Mouse (Mus musculus) R1 (cell line): ENCODE measurements at regions not wholly inside any gene's neighbourhood (a gene's known extent, or its start where the extent isn't known, plus 50 kb on each side); places are given as distances from the start of the nearest gene placed in this dataset.
"Not testable (repeated sequence)": the region's sequence is repeated elsewhere in the genome, so short reads cannot be mapped to it uniquely, and the experiment has no call there.

Source experiments
- DNase-seq: peaks from one replicate; pipeline ENCODE4 v3.0.0-alpha.2; 2018; ENCODE audit warnings: low read depth, low spot score

DNA sequence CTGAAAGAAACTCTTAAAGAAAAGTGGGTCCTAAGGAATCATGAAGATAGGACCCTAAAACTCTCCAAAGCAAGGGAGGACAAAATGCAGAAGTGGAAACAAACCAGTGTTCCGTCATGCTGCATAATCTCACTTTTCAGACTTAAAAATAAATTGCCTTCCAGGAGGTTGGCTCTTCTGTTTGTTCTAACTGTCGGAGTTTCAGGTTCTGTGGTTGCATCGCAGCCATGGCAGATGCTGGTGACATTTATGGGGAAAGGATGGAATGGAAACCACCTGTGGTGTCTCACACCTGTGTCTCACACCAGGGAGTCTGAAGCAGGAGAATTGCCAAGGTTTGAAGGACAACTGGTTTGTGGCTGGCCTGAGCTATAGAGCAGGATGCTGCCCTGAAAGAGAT lies 50.9 kb upstream of the Hivep1 start:
- DNase-seq = no peak

DNA sequence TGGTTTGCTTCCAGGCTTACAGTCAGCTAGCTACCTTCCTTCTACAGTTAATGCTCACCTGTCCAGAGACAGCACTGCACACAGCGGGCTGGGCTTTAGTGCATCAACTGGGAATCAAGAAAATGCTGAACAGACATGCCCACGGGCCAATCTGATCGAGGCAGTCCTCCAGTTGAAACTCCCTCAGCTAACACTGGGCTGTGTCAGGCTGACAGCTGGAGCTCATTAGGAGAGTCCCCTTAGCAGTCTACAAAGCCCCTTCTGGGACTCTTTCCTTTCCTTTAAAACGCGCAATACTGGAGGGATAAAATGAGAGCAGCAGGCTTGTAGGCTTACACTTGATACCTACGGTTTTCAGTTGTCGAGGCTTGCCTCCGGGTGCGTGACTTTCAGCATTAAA lies 53.9 kb upstream of the Hivep1 start:
- no peak for DNase-seq

DNA sequence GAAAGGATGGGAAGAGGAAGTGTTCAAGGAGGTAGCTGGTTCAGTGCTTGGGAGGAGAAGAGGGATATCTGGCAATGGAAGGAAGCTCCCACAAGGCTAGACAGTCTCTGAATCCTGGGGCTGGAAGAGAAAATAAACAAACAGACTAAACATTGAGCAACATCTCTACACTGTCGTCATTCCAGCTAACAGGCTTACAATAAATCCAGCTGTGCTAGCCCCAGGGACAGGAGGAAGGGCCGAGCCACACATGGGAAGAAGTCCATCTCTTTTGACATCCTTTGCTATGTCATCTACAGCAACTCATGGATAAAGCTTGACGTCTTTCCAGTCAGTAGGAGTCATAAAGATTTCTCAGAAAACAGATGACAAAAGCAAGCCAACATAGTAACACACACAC lies 57.7 kb upstream of the Hivep1 start:
- no peak for DNase-seq

DNA sequence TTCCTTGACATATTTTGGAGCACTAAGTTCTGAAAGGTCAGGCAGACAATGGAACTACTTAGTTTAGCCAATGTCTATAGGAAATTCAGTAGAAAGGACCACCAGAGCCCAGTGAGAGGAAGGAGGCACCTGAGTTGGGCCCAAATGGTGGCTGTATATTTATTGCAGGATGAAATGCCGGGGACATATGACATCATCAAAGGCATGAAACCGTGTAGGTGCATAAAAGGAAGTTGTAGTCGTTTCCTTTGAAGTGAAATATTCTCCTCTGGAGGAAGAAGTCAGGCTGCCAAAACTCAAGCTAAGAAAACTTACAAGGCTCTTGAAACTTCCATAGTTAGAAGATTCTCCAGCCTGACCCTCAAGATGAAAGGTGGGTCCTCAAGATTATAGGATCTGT lies 75.9 kb upstream of the Hivep1 start:
- no peak for DNase-seq

DNA sequence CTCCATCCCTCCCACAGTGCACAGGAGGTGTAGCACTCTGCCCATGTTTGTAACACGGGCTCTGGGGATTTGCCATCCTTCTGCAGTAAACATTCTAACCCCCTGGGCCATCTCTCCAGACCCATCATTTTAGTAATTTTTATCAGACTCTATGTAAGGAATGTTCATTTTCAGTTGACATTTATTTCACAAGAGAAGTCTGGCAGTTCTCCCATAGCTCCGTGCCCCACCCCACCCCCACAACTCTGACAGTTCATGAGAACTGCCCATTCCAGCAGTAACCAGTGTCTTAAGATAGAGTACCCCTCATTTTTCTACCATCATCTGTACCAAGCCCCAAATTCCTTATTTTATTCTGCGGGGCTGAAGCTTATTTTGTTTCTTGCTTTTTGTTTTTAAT lies 88.9 kb upstream of the Hivep1 start:
- DNase-seq = no peak

DNA sequence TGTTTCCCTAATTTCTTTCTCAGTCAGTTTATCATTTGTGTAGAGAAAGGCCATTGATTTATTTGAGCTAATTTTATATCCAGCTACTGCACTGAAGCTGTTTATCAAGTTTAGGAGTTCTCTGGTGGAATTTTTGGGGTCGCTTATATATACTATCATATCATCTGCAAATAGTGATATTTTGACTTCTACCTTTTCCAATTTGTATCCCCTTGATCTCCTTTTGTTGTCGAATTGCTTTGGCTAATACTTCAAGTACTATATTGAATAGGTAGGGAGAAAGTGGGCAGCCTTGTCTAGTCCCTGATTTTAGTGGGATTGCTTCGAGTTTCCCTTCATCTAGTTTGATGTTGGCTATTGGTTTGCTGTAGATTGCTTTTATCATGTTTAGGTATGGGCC lies 90.9 kb upstream of the Hivep1 start:
- not testable (repeated sequence) for DNase-seq

DNA sequence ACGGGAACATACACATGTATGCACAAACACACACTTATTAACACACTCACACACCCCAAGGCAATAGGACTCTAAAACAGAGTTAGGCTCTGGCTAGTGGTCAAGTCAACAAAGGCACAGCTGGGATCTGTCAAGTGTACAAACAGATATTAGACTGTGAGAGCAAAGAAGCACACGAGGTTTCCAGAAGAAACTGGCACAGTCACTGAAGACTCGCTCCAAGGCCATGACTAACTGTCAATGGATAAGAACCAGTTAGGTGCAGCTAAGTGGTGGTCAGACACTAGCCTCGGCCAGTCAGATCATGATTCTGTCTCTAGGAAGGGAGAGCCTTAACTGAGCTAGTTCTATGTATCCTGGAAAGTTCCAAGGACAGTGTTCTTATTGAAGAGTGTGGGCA lies 93.9 kb upstream of the Hivep1 start:
- DNase-seq = no peak

DNA sequence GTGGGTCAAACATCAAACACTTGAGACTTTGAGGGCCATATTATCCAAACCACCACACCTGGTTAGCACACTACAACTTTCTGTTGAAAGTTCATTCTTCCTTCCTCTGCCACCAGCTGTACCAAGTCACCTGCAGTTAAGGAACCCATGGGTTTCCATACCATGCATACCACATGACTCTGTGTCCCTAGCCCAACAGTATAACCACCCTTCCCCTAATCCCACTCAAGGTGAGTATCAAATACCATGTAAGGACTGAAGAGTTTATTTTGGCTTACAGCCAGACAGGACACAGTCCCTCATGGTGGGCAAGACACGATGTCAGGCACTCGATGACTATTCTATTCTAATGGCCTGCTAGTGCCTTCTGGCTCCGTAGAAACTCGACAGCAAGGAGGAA lies 95.9 kb upstream of the Hivep1 start:
- no peak for DNase-seq

DNA sequence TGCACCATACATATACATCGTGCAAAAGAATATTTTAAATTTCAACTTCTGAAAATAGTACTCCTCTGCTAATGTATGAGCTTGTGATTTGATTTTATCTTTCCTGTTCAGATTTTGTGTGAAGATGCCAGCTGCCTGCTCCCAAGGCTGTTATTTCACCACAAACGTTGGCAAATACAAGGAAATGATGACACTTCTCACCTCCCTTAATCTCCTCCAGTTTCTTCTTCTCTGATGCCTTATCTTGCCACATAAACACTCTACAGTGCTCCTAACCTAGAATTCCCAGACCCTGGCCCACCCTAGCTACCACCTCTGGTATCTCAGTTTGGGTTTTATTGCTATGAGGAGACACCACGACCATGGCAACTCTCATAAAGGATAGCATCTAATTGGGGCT lies 96.6 kb upstream of the Hivep1 start:
- DNase-seq = no peak

DNA sequence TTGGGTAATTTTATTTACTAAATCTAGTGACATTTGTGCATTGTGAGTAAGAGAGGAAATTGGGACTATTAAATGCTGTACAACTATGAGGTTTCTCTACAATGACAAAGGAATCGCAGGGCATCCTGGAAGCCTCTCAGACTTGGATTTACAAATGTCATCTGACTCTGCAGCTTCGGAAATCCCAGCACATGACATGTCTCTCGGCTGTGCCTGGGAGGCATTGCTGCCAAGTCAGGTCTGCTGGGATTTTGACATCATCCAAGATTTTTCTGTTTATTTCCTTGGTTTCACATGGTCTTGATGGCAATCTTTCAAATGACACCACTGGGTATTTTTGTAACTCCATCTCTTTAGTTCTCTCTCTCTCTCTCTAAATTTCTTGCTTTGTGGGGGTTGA lies 99.4 kb upstream of the Hivep1 start:
- no peak for DNase-seq

DNA sequence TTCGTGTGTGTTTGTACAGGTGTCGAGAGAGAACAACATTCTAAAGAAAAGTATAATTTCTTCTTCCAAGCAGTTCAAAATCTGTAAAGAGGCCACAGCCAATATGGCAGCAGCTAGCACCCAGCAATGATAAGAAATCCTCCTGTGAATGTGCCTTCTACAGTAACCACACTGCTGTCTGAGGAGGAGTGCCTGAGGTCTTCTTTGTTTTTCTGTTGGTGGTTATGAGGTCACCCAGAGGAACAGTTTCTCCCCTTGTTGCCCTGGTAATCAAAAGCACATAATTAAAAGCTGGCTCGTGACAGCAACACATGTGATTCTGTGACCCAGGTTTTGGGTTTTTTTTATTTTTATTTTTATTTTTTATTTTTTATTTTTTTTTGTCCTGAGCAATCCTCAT lies 100.8 kb upstream of the Adtrp start:
- no peak for DNase-seq

DNA sequence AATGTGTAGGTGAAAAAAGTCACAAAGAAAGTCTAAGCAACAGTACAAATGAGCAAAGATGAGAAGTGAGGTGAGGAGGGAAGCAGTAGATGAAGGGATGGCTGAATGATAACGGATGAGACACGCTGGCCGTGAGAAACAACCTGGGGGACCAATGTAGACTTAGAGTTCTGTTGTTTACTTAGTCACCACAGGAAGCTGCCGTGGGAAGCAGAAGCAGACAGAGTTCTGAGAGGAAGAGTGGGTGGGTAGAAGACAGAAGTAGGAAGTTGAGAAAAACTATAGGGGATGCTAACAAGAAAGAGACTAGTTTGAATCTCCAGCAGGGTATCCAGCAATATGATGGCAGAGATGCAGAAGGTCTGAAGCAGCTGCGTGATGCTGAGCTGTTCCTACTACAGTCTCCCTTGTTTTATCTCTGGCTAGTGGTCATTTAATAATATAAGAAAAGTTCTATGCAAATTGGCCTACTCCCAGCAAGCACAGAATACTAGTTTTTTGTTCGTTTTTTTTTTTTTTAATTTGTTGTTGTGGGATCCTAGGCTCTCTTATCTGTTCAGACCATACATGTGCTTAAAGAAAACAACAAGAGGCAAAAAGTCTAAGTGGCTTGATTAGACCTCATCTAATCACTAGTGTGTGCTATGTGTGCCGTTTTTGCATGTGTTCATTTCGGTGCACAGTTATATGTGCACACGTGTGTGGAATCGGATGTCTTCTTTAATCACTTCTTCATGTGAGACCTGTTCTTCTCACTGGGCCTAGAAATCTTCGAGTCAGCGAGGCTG lies 85.0 kb upstream of the Adtrp start:
- DNase-seq = no peak

DNA sequence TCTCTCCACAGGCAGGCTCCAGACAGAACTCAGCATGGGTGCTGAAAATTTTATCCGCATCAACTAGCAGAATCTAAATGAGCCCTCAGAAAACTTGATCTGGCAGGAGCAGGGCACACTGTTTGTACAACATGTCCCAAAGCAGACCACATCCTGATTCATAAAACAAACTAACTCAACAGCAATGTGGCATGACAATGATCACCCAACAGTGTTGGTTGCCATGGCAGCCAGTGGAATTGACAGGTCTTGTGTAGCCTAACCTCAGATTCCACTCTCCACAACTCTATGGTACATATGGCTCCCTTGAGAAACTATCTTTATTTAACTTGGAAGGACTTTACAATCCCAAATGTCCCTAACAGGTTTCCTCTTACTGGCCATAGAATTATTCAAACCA lies 82.3 kb upstream of the Adtrp start:
- peak; percentile 33 for DNase-seq

DNA sequence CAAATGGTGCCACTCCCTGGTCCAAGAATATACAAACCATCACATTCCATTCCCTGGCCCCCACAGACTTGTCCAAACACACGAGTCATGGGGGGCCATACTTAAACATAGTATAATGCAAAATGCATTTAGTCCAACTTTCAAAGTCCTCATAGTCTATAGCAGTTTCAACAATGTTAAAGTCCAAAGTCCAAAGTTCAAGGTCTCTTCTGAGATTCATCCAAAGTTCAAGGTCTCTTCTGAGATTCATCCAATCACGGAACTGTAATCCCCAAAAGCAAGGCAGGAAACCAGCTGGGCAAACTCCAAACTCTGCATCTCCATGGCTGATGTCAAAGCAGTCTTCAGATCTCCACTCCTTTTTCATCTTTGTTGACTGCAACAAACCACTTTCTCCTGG lies 78.4 kb upstream of the Adtrp start:
- peak; percentile 87 for DNase-seq

DNA sequence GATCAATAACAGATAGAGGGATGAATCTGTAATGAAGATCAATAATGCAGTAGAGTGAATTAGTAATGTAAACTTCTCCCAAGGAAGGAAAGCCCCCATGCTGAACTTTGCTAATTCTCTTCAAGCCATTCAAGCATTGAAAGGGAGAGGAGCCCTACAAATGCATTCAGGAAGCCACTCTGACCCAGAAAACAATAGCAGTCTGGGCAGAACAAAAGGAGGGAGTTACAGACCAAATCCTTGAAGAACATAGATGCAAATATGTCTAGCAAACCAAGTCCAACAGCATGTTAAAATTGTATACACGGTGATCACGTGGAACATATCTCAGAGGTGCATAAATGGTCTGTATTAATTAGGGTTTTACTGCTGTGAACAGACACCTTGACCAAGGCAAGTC lies 77.7 kb upstream of the Adtrp start:
- DNase-seq = peak; percentile 82

DNA sequence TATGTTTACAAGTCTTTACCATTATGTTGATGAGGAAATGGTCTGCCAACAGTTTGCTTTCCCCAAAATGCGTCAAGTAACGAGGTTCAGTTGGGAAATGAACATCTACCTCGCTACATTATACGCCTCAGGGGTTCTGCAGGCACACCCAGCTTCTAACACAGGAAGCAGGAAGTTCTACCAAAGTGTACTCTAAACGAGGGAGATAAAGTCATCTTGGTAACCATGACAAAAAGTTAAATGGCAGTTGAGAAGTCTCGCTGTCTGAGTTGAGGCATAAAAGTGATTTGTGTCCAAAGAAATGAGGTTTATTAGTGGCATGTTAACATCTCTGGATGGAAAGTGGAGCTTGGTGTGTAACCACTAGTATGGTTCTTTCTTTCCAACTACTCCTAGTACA lies 73.7 kb upstream of the Adtrp start:
- DNase-seq = peak; percentile 36

DNA sequence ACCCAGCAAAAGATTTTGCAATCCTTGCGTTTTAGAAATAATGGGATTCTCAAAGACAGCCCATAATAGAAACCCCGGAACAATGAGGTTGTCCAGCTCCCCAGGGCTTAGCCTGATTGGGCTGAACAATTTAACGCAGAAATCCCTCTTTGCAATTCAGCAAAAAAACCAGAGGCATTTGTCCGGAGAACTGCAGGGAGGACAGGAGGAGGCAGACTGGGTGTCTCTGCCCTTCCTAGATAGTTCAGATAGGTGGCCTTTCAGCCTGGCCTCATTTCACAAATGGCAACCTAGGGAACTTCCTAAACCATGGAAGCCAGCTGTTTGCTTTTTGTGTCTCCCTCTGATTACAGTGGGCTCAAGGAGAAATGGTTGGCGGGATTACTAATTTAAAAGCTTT lies 71.0 kb upstream of the Adtrp start:
- peak; percentile 29 for DNase-seq

DNA sequence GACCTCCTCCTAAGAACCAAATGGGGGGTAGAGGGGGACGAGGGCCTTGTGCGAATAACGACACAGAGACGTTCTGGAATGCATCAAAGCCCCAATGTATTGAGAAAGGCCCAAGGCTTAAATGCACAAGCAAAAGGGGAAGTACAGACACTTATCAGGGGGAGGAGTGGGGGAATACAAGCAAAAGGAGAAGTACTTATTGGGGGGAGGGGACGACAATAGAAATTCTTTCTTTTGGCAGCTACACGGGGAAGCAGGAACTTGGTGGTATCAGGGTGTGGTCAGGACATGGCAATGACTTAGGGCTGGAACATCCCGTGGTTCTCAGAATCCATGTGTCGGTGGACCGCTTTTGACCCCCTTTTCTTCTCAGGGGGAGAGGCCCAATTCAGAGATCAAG lies 68.3 kb upstream of the Adtrp start:
- DNase-seq = not testable (repeated sequence)

DNA sequence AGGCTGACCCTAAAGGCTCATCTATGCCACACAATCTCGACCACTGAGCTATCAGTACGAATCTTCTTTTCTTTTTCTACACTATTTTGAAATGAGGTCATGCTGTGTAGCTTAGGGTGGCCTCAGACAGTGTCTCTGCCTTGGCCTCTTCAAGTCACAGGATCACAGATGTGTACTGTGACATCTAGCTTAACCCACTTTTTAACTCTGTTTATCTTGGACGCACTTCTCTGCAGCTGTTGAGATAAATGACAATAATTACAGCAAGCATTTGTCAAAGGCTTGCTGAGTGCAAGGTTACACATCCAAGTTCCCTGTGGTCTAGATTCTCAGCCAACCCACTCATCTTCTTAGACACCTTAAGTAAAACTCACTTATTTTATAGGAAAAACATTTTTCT lies 63.3 kb upstream of the Adtrp start:
- DNase-seq = no peak

DNA sequence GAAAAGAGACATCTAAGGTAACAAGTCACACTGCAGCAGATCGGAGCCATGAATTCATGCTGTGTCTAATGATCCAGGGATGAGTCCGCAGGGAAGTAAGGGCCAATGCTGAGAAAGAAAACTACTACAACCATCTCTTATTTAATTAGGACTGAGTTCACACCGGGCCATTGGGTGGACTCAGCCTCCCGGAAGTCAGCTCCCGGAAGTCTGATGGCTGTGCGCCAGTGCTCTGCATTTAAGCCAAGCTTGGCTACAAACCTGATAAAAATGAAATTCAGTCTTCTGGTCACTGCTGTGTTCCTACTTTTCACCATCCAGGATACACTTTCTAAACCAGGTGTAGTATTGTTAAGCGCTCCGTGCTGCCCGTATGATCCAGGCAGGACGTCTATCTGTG lies 62.8 kb upstream of the Adtrp start:
- DNase-seq = no peak

DNA sequence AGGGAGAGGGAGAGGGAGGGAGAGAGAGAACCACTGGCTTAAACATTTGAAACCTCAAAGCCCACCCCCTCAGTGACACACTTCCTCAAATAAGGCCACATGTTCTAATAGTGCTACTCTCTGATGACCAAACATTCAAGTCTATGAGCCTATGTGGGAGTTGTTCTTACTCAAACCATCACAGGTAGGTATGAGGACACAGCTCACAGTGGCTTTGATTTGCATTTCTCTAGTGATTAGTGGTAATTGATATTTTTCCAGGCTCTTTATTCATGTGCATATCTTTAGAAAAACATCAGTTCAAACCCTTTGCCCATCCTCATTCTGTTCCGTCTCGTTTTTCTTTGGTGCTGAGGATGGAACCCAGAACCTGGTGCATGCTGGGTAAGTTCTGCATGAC lies 59.5 kb upstream of the Adtrp start:
- DNase-seq = no peak

DNA sequence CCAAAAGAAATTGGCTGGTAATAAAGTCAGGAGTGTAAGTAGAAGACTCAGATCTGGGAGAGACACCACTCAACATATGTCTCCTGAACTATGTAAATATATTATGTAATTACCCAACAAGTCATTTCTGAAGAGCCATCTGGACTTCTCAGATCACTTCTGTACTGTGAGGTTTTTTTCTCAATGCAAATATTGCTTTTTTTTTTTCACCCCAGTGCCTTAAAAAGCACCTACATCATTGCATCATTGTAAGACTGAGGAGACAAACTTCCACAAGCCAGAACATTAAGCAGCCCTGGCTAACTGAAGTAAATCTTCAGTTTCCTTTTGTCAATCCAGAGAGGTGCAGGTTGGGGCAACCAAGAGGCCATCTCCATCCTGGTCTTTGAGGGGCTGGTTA lies 55.8 kb upstream of the Adtrp start:
- no peak for DNase-seq

DNA sequence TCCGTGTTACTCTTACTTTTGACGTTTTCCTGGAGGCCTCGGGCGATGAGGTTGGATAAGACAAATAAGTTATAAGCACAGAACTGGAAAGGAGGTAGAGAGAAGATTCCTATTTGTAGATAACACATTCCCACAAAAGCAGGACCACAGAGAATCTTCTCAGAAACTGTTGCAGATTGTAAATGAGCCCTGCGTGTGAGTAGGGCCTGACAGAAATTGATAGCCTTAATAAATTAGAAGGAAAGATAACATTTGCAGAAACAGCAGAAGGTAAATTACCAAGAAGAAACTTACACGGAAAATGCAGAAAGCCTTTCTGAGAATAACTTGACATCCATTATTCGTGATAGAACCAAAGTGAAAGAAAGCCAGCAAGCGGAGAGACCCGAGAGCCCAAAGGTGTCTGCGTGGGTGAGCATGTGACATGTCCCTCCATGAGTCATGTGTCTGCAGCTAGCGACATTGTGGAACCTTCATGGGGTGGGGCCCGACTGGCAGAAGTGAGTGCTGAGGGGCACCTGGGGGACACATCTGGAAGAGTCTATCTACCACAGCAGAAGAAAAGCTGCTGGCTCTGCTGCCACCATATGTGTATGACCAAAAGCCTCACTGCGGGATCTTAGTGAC lies 52.5 kb upstream of the Adtrp start:
- DNase-seq = no peak

DNA sequence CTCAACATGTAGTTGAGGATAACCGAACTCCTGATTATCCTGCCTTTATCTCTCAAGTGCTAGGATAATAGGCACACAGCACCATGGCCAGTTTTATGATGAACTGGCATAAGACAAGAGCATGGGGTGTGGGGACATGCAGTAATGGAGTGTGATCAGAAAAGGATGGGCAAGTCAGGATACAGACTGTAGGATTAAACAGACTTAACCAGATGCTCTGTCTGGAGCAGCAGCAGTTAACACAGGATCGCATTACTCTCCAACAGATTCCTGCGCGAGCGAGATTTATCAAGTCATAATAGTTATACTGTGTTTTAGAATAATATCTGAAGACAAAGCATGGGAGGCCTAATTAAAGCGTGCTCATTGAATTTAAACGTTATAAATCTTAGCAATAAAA lies 51.8 kb upstream of the Adtrp start:
- DNase-seq = no peak
